Mouse (Mus musculus) bone marrow macrophage, adult 2 months (primary cell): ENCODE data around the gene Lrrc75b.

Source experiments
- CTCF ChIP-seq: IDR thresholded peaks from 2 replicates; pipeline ENCODE4 v1.5.1; 2012; ENCODE audit warnings: low read depth, mild to moderate bottlenecking, low read length, moderate library complexity
- POLR2A ChIP-seq: IDR thresholded peaks from 2 replicates; pipeline ENCODE4 v1.6.1; 2012; ENCODE audit warnings: mild to moderate bottlenecking, low read depth, low read length, borderline replicate concordance

GRCm38 (mm10) chr10:75552701-75553450, 7.3 kb downstream of the Lrrc75b start:
- TF ChIP-seq POLR2A (no peak), CTCF (no peak)
